Mouse (Mus musculus): ENCODE data around the gene Pcnx. TPM values are rescaled to one million over a fixed set of nuclear protein-coding genes. Genes with fewer than 3 reads are reported as not detected.

Pcnx gene
- total RNA-seq (2023): 42.1 TPM

GRCm38 (mm10) chr12:81859351-81860307 lies at the start of gene Pcnx:
TSS of gene Pcnx (plus strand) at chr12:81860023.

Other genes starting within 250 kb of the Pcnx start
- not detected for gene Ttc9, start 228.8 kb upstream of the Pcnx start, total RNA-seq (2023)
- gene Map3k9, start 78.8 kb upstream of the Pcnx start, total RNA-seq (2023): 6.9 TPM